Mouse (Mus musculus): ENCODE measurements around the gene Vmn1r195.
"Not testable (repeated sequence)": the region's sequence is repeated elsewhere in the genome, so short reads cannot be mapped to it uniquely, and the experiment has no call there.

Vmn1r195 gene

DNA sequence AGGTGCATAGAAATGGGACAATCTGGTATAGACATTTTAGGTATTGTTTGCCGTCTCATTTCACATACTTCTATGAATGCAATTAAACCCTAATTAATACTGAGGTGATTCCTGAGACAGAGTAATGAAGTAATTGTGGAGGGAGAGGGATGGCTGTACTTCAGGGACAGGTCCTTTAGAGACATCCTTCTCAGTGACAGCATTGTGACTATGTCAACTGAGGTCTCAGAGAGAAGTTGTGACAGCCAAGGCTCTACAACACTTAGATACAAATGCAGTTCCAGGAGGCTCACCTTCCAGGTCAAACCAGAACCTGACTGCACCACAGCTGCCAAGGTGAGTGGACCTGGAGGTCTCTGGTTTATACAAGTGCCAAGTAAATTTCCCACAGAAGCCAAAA is at the start of gene Vmn1r195:
Gene Vmn1r195 (plus strand): TSS at position 301 of the 400 bp plus-strand sequence.
- DNase-seq (ENCODE audit: low spot score in 2 of 2), result not testable (repeated sequence)

DNA sequence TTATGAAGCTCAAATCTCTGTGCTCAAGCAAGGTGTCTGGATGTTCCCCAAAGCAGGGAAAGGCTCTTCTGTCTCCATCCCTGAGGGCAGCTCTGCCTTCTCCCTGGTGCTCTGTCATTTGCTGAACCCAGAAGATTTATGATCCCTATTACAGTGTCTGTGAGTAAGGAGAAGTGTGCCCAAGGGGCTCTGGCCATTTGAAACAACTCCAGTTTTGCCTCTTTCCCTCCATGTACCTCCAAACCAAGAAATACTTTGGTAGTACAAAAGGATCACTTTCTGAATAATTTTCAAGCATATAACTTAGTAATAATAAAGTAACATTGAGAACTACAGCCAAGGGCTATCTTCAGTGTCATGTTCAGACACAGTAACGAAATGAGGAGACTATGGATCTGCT is 47.3 kb upstream of the Vmn1r195 start, which contains the start of gene Vmn1r193:
Gene Vmn1r193 (minus strand): TSS at position 101 of the 400 bp plus-strand sequence.
- not testable (repeated sequence) for DNase-seq (ENCODE audit: low spot score in 2 of 2)

- DNase-seq (ENCODE audit: low spot score in 2 of 2), result no peak
Measured at GRCm38 (mm10) chr13:22243915-22244314, 26.4 kb upstream of the Vmn1r195 start, which contains the start of gene Vmn1r194. TSS of gene Vmn1r194 (plus strand) at chr13:22244215.

DNA sequence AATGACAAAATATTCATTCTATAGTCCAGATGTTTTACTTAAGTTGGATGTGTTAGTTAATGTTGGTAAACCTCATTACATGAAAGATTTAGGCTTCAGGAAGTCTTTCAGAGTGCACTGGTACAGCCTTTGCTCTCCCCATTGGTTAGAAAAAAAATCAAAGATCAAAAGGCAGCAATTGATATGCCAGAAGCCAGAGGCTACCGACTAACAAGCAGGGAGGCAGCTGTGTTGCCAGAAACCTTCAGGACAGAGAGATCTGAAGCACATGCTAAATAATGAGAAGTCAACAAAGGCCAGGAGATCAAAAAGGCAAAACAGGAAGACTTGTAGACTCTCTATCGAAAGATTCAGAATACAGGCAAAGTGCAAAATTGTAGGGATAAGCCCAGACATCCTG is 1.4 kb downstream of the Vmn1r195 start:
- DNase-seq (ENCODE audit: low spot score in 2 of 2), result no peak

GRCm38 (mm10) chr13:22284578-22284977 is 14.3 kb downstream of the Vmn1r195 start:
- no peak for DNase-seq (ENCODE audit: low spot score in 2 of 2)

DNA sequence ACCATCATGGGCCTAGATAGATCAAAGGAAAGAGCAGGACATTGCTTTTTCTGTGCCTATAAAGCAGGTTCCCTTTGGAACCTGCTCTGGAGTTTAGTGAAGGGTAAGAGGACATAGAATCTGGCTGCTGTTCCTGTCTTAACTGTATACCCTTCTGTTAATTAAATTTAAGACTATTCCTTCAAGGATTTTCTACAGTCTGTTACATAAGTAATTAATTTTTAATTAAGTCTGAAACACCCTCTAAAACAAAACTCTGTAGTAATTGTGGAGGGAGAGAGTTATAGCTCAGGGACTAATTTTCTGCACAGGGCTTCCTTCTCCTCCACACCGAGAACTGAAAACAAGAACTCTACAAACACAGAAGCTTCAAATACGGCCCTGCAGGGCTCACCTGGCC is 19.3 kb downstream of the Vmn1r195 start, which contains the start of gene Vmn1r196:
Gene Vmn1r196 (plus strand): TSS at position 301 of the 400 bp plus-strand sequence.
- DNase-seq (ENCODE audit: low spot score in 2 of 2), result no peak

GRCm38 (mm10) chr13:22308075-22308474 is 37.8 kb downstream of the Vmn1r195 start:
- DNase-seq (ENCODE audit: low spot score in 2 of 2), result not testable (repeated sequence)

DNA sequence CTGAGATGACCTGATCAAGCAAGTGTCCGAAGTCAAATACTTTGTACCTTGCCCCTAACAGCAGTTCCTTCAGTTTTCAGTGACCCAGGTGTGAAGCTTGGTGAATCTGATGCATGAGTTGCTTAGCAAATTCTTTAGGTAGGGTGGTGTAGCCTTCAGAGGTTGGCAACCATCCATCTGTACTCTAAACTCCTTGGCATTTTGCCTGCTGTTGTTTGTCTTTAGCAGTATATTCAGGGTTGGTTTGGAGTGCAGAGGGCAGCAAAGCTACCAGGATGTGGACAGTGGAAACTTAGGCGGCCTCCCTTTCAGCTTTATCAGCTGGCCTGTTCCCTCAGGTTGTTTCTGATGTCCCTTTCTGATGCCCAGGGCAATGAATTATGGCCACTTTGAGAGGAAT is 45.0 kb downstream of the Vmn1r195 start:
- no peak for DNase-seq (ENCODE audit: low spot score in 2 of 2)

- DNase-seq (ENCODE audit: low spot score in 2 of 2), result no peak
Measured at GRCm38 (mm10) chr13:22317366-22317765, 47.0 kb downstream of the Vmn1r195 start.

DNA sequence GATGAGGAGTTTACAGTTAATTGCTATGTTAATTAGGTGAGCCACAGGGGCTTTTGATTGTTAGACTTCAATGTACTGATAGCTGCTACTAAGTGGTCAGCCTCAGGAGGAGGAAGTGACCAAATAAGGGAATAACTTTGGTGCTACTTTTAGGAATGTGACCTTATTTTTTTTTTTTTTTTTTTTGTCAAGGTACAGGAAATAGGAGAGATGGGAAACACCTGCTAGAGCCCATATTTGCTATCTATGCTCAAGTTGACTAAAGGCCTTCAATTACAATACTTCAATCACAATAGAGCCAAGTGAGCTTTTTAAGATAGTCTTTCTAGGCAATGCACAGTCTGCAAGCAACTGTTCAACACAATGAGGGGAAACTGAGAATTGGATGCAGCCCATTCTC is 49.8 kb downstream of the Vmn1r195 start:
- DNase-seq (ENCODE audit: low spot score in 2 of 2), result no peak

DNA sequence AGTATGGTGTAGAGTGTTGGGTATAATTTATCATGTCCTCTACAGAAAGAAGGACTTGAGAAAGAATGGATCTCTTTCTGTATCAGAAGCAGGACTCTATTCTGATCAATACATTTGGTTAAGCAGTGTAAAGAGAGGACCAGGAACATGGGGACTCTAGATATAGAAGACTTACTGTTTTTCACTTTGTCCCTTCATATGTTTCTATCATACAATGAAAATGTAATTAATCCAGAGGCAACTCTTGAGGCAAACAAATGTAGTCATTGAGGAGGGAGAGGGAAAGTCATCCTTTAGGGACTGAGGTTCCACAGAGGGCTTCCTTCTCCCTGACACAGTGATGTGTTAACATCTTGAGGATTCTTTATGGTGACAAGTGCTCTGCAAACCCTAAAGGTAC is 54.0 kb downstream of the Vmn1r195 start, which contains the start of gene Vmn1r197:
Gene Vmn1r197 (plus strand): TSS at position 301 of the 400 bp plus-strand sequence.
- no peak for DNase-seq (ENCODE audit: low spot score in 2 of 2)
